Mouse (Mus musculus) adrenal gland, adult 8-10 months (tissue): ENCODE data around the gene Gata3. TPM values are rescaled to one million over a fixed set of nuclear protein-coding genes. Genes with fewer than 3 reads are reported as not detected.

ENCODE experiments used
- DNase-seq: peaks from one replicate; pipeline ENCODE4 v3.0.0; 2022
- total RNA-seq, 4 experiments: library from RNA; stranded (reverse); gene quantifications; 2 replicates each; pipeline ENCODE4 v1.2.4; 2022

The Gata3 gene
- 10 to 100 TPM; 22.3 to 43.4 (median 32.2) TPM for total RNA-seq

- DNase-seq: no peak
Measured at GRCm38 (mm10) chr2:9889651-9890183, at the start of gene Gata3. TSS of gene Gata3 (minus strand) at chr2:9890034.

GRCm38 (mm10) chr2:9939250-9939649, 49.4 kb upstream of the Gata3 start:
- no peak for DNase-seq

GRCm38 (mm10) chr2:9935965-9936364, 46.1 kb upstream of the Gata3 start:
- no peak for DNase-seq

GRCm38 (mm10) chr2:9926905-9927283, 37.1 kb upstream of the Gata3 start:
- no peak for DNase-seq

- no peak for DNase-seq
Measured at GRCm38 (mm10) chr2:9926194-9926904, 36.5 kb upstream of the Gata3 start.

- DNase-seq: no peak
Measured at GRCm38 (mm10) chr2:9918691-9919471, 29.0 kb upstream of the Gata3 start.

GRCm38 (mm10) chr2:9917602-9918001, 27.8 kb upstream of the Gata3 start:
- DNase-seq: no peak

GRCm38 (mm10) chr2:9905995-9906394, 16.2 kb upstream of the Gata3 start:
- no peak for DNase-seq

GRCm38 (mm10) chr2:9903854-9904560, 14.2 kb upstream of the Gata3 start:
- no peak for DNase-seq

- DNase-seq: no peak
Measured at GRCm38 (mm10) chr2:9897846-9898245, 8.0 kb upstream of the Gata3 start.

- DNase-seq: no peak
Measured at GRCm38 (mm10) chr2:9896097-9896770, 6.4 kb upstream of the Gata3 start.

GRCm38 (mm10) chr2:9894836-9895593, 5.2 kb upstream of the Gata3 start:
- DNase-seq: no peak

GRCm38 (mm10) chr2:9893272-9893953, 3.6 kb upstream of the Gata3 start:
- DNase-seq: no peak

GRCm38 (mm10) chr2:9892541-9892940, 2.7 kb upstream of the Gata3 start:
- no peak for DNase-seq

- no peak for DNase-seq
Measured at GRCm38 (mm10) chr2:9890906-9891305, 1.1 kb upstream of the Gata3 start.

- DNase-seq: no peak
Measured at GRCm38 (mm10) chr2:9890251-9890650, 417 bp upstream of the Gata3 start.

GRCm38 (mm10) chr2:9888913-9889650, 752 bp downstream of the Gata3 start, which contains the start of gene 9230102O04Rik:
TSS of gene 9230102O04Rik (minus strand) at chr2:9889540.
- DNase-seq: no peak

GRCm38 (mm10) chr2:9887636-9888035, 2.2 kb downstream of the Gata3 start:
- no peak for DNase-seq

GRCm38 (mm10) chr2:9886921-9887610, 2.8 kb downstream of the Gata3 start:
- DNase-seq: no peak

GRCm38 (mm10) chr2:9886031-9886430, 3.8 kb downstream of the Gata3 start:
- no peak for DNase-seq
